Mouse (Mus musculus): Measurements from ENCODE around the gene Kif5a. TPM values are rescaled to one million over a fixed set of nuclear protein-coding genes. Genes with fewer than 3 reads are reported as not detected.

Gene Kif5a
- polyA plus RNA-seq, 1 experiment from 2014 or later, result 115 TPM

GRCm38 (mm10) chr10:127290307-127290929, 27.3 kb upstream of the Kif5a start:
- under 1% methylated on average over 31 of the region's 47 CpGs for WGBS
- H3K4me2 ChIP-seq (ENCODE audit: low read length), result peak overlapping the region; percentile 92
- peaks cover 43% of the 10 kb centered on the region for H3K4me1 ChIP-seq (ENCODE audit: control insufficient read depth, insufficient read depth, low read depth, low read length)
- peak overlapping the region; percentile 98 for H3K27ac ChIP-seq (ENCODE audit: low read depth, low read length)
- H3K9ac ChIP-seq (ENCODE audit: low read depth, low read length), result peak overlapping the region; percentile 79
- H3K27me3 ChIP-seq (replicated peaks; ENCODE audit: control insufficient read depth, insufficient read depth, low read length), result no peaks in the 10 kb centered on the region
- peak; percentile 94 for ATAC-seq
- peaks cover 11% of the 10 kb centered on the region for H3K36me3 ChIP-seq (ENCODE audit: control insufficient read depth, insufficient read depth, low read length)
- peak overlapping the region; percentile 76 for H3K4me3 ChIP-seq (ENCODE audit: low read length)
- H3K9me3 ChIP-seq (ENCODE audit: control insufficient read depth, low read length), result no peaks in the 10 kb centered on the region

GRCm38 (mm10) chr10:127289573-127290191, 26.5 kb upstream of the Kif5a start:
- H3K36me3 ChIP-seq (ENCODE audit: control insufficient read depth, insufficient read depth, low read length), result peaks cover 14% of the 10 kb centered on the region
- H3K9me3 ChIP-seq (ENCODE audit: control insufficient read depth, low read length), result no peaks in the 10 kb centered on the region
- ATAC-seq, result no peak
- H3K27ac ChIP-seq (ENCODE audit: low read depth, low read length), result peak overlapping the region; percentile 98
- peaks cover 43% of the 10 kb centered on the region for H3K4me1 ChIP-seq (ENCODE audit: control insufficient read depth, insufficient read depth, low read depth, low read length)
- peak overlapping the region; percentile 92 for H3K4me2 ChIP-seq (ENCODE audit: low read length)
- H3K9ac ChIP-seq (ENCODE audit: low read depth, low read length), result peak overlapping the region; percentile 88
- WGBS, result 2% methylated on average over 15 of the region's 15 CpGs
- H3K4me3 ChIP-seq (ENCODE audit: low read length), result peak overlapping the region; percentile 76
- no peaks in the 10 kb centered on the region for H3K27me3 ChIP-seq (replicated peaks; ENCODE audit: control insufficient read depth, insufficient read depth, low read length)

- peaks cover 43% of the 10 kb centered on the region for H3K4me1 ChIP-seq (ENCODE audit: control insufficient read depth, insufficient read depth, low read depth, low read length)
Observed at GRCm38 (mm10) chr10:127288800-127289572, 25.8 kb upstream of the Kif5a start, which contains the start of gene Mbd6. Gene Mbd6, minus strand, starts transcription at chr10:127289018.

GRCm38 (mm10) chr10:127288328-127288799, 25.2 kb upstream of the Kif5a start:
- Histone ChIP-seq H3K27me3 (replicated peaks; ENCODE audit: control insufficient read depth, insufficient read depth, low read length) (no peaks in the 10 kb centered on the region), H3K36me3 (ENCODE audit: control insufficient read depth, insufficient read depth, low read length) (peaks cover 19% of the 10 kb centered on the region), H3K9me3 (ENCODE audit: control insufficient read depth, low read length) (no peaks in the 10 kb centered on the region), H3K4me3 (ENCODE audit: low read length) (peak overlapping the region; percentile 76), H3K27ac (ENCODE audit: low read depth, low read length) (peak overlapping the region; percentile 98), H3K4me1 (ENCODE audit: control insufficient read depth, insufficient read depth, low read depth, low read length) (peaks cover 43% of the 10 kb centered on the region), H3K4me2 (ENCODE audit: low read length) (peak overlapping the region; percentile 92), H3K9ac (ENCODE audit: low read depth, low read length) (peak overlapping the region; percentile 88)
- ATAC-seq, result no peak
- 1% methylated on average over 18 of the region's 28 CpGs for WGBS

More at GRCm38 (mm10) chr10:127288800-127289572, 25.8 kb upstream of the Kif5a start, which contains the start of gene Mbd6:
- peaks cover 18% of the 10 kb centered on the region for H3K36me3 ChIP-seq (ENCODE audit: control insufficient read depth, insufficient read depth, low read length)
- peak within 1 kb of the TSS; percentile 92 for H3K4me2 ChIP-seq (ENCODE audit: low read length)
- no peaks in the 10 kb centered on the region for H3K27me3 ChIP-seq (replicated peaks; ENCODE audit: control insufficient read depth, insufficient read depth, low read length)
- H3K4me3 ChIP-seq (ENCODE audit: low read length), result peak within 1 kb of the TSS; percentile 76
- H3K9ac ChIP-seq (ENCODE audit: low read depth, low read length), result peak within 1 kb of the TSS; percentile 88
- 1% methylated on average over 19 of the region's 65 CpGs for WGBS
- no peaks in the 10 kb centered on the region for H3K9me3 ChIP-seq (ENCODE audit: control insufficient read depth, low read length)
- peak; percentile 6; the same call in 1 of the 2 replicates for ATAC-seq
- peak within 1 kb of the TSS; percentile 98 for H3K27ac ChIP-seq (ENCODE audit: low read depth, low read length)

GRCm38 (mm10) chr10:127287936-127288293, 24.8 kb upstream of the Kif5a start:
- Histone ChIP-seq H3K27ac (ENCODE audit: low read depth, low read length) (peak overlapping the region; percentile 98), H3K27me3 (replicated peaks; ENCODE audit: control insufficient read depth, insufficient read depth, low read length) (no peaks in the 10 kb centered on the region), H3K4me1 (ENCODE audit: control insufficient read depth, insufficient read depth, low read depth, low read length) (peaks cover 43% of the 10 kb centered on the region), H3K4me3 (ENCODE audit: low read length) (peak overlapping the region; percentile 76), H3K9ac (ENCODE audit: low read depth, low read length) (peak overlapping the region; percentile 88), H3K4me2 (ENCODE audit: low read length) (peak overlapping the region; percentile 92), H3K36me3 (ENCODE audit: control insufficient read depth, insufficient read depth, low read length) (peaks cover 24% of the 10 kb centered on the region), H3K9me3 (ENCODE audit: control insufficient read depth, low read length) (no peaks in the 10 kb centered on the region)
- WGBS, result 0% methylated on average over 3 of the region's 3 CpGs
- ATAC-seq, result no peak

- no peaks in the 10 kb centered on the region for H3K27me3 ChIP-seq (replicated peaks; ENCODE audit: control insufficient read depth, insufficient read depth, low read length)
- H3K27ac ChIP-seq (ENCODE audit: low read depth, low read length), result peak overlapping the region; percentile 98
- H3K4me1 ChIP-seq (ENCODE audit: control insufficient read depth, insufficient read depth, low read depth, low read length), result peaks cover 42% of the 10 kb centered on the region
- peak overlapping the region; percentile 92 for H3K4me2 ChIP-seq (ENCODE audit: low read length)
- peaks cover 28% of the 10 kb centered on the region for H3K36me3 ChIP-seq (ENCODE audit: control insufficient read depth, insufficient read depth, low read length)
- WGBS, result 54% methylated on average over 15 of the region's 15 CpGs
- no peaks in the 10 kb centered on the region for H3K9me3 ChIP-seq (ENCODE audit: control insufficient read depth, low read length)
- peak overlapping the region; percentile 88 for H3K9ac ChIP-seq (ENCODE audit: low read depth, low read length)
- peak overlapping the region; percentile 76 for H3K4me3 ChIP-seq (ENCODE audit: low read length)
- ATAC-seq, result no peak
Observed at GRCm38 (mm10) chr10:127287271-127287935, 24.3 kb upstream of the Kif5a start.

- Histone ChIP-seq H3K9ac (ENCODE audit: low read depth, low read length) (peak overlapping the region; percentile 88), H3K4me1 (ENCODE audit: control insufficient read depth, insufficient read depth, low read depth, low read length) (peaks cover 36% of the 10 kb centered on the region), H3K27me3 (replicated peaks; ENCODE audit: control insufficient read depth, insufficient read depth, low read length) (no peaks in the 10 kb centered on the region), H3K36me3 (ENCODE audit: control insufficient read depth, insufficient read depth, low read length) (peaks cover 34% of the 10 kb centered on the region), H3K9me3 (ENCODE audit: control insufficient read depth, low read length) (no peaks in the 10 kb centered on the region), H3K4me2 (ENCODE audit: low read length) (peak overlapping the region; percentile 92), H3K27ac (ENCODE audit: low read depth, low read length) (no peak overlapping the region; the same call in 1 of the 2 replicates), H3K4me3 (ENCODE audit: low read length) (0 out of 2 replicates have a peak overlapping the region, but pooled peaks have one; percentile 3)
- ATAC-seq, result no peak
- 46% methylated on average over 7 of the region's 7 CpGs for WGBS
Observed at GRCm38 (mm10) chr10:127286730-127287129, 23.6 kb upstream of the Kif5a start.

GRCm38 (mm10) chr10:127286194-127286593, 23.0 kb upstream of the Kif5a start:
- H3K4me1 ChIP-seq (ENCODE audit: control insufficient read depth, insufficient read depth, low read depth, low read length), result peaks cover 31% of the 10 kb centered on the region
- H3K4me2 ChIP-seq (ENCODE audit: low read length), result no peak overlapping the region; the same call in 1 of the 2 replicates
- no peak overlapping the region for H3K4me3 ChIP-seq (ENCODE audit: low read length)
- ATAC-seq, result no peak
- 60% methylated on average over 7 of the region's 7 CpGs for WGBS
- peaks cover 40% of the 10 kb centered on the region for H3K36me3 ChIP-seq (ENCODE audit: control insufficient read depth, insufficient read depth, low read length)
- H3K27ac ChIP-seq (ENCODE audit: low read depth, low read length), result no peak overlapping the region
- no peaks in the 10 kb centered on the region for H3K9me3 ChIP-seq (ENCODE audit: control insufficient read depth, low read length)
- no peaks in the 10 kb centered on the region for H3K27me3 ChIP-seq (replicated peaks; ENCODE audit: control insufficient read depth, insufficient read depth, low read length)
- peak overlapping the region; percentile 1; the same call in 1 of the 2 replicates for H3K9ac ChIP-seq (ENCODE audit: low read depth, low read length)
